Mouse (Mus musculus): Measurements from ENCODE around the gene Magi2. TPM values are rescaled to one million over a fixed set of nuclear protein-coding genes. Genes with fewer than 3 reads are reported as not detected.

Gene Magi2
- polyA plus RNA-seq, 1 experiment from 2014 or later, result 6.5 TPM

DNA sequence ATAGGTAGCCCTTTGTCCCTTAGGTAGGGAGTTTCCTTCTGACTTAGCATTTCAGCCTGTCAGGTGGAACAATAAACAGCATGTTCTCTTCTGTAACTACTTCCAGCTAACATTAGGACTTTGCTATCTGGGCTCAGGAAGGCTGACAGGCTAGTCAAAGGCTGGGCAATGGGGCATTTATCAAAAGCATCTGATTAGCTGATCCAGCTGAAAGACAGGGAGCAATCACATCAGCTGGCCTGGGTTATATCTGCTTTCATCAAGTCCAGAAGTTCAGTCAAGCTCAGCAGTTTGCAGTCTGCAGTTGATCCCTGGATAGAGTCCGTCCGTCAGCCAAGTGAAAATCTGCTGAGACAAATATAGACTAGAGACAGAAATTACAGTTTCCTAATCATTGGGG lies 1094.1 kb downstream of the Magi2 start:
- no peak for DNase-seq (ENCODE audit: low spot score)
- no peaks in the 10 kb centered on the region for H3K36me3 ChIP-seq (replicated peaks)
- no peaks in the 10 kb centered on the region for H3K9me3 ChIP-seq
- 77% methylated on average over 2 of the region's 2 CpGs for WGBS
- H3K27me3 ChIP-seq (replicated peaks; ENCODE audit: low read depth, poor library complexity, severe bottlenecking), result no peaks in the 10 kb centered on the region
- H3K4me3 ChIP-seq, result no peak overlapping the region
- no peak overlapping the region for H3K27ac ChIP-seq (replicated peaks)
- peaks cover 5% of the 10 kb centered on the region; the same call in 1 of the 2 replicates for H3K4me1 ChIP-seq

- Histone ChIP-seq H3K4me3 (no peak overlapping the region), H3K9me3 (no peaks in the 10 kb centered on the region), H3K4me1 (peaks cover 5% of the 10 kb centered on the region; the same call in 1 of the 2 replicates), H3K27ac (replicated peaks) (no peak overlapping the region), H3K36me3 (replicated peaks) (no peaks in the 10 kb centered on the region), H3K27me3 (replicated peaks; ENCODE audit: low read depth, poor library complexity, severe bottlenecking) (no peaks in the 10 kb centered on the region)
- 53% methylated on average over 2 of the region's 2 CpGs for whole genome bisulfite sequencing
- no peak for DNase-seq (ENCODE audit: low spot score)
These were observed 1098.5 kb downstream of the Magi2 start for GRCm38 (mm10) chr5:20325290-20325689.

DNA sequence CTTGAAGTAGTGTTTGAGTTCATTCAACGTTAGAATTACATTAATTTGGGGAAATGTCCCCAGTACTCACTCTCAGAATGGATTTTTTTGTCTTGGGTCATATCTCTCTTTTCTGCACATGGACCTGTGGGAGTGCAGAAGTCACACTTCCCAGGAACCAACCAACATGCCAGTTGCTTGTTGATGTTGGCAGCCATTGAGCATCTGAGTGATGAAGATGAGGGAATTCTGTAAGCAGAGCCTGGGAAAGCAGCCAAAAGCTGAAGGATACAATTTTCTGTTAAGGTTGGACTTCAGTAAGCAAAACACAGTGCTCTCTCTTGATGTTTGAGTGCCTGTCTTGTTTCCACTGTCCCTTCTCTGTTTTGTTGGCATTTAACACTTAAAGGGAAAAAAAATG lies 1102.1 kb downstream of the Magi2 start:
- H3K27ac ChIP-seq (replicated peaks), result no peak overlapping the region
- no peaks in the 10 kb centered on the region for H3K27me3 ChIP-seq (replicated peaks; ENCODE audit: low read depth, poor library complexity, severe bottlenecking)
- no peak overlapping the region for H3K4me3 ChIP-seq
- H3K9me3 ChIP-seq, result no peaks in the 10 kb centered on the region
- no peaks in the 10 kb centered on the region for H3K36me3 ChIP-seq (replicated peaks)
- peaks cover 5% of the 10 kb centered on the region; the same call in 1 of the 2 replicates for H3K4me1 ChIP-seq
- 76% methylated on average over 1 of the region's 1 CpGs for WGBS
- DNase-seq (ENCODE audit: low spot score), result no peak

DNA sequence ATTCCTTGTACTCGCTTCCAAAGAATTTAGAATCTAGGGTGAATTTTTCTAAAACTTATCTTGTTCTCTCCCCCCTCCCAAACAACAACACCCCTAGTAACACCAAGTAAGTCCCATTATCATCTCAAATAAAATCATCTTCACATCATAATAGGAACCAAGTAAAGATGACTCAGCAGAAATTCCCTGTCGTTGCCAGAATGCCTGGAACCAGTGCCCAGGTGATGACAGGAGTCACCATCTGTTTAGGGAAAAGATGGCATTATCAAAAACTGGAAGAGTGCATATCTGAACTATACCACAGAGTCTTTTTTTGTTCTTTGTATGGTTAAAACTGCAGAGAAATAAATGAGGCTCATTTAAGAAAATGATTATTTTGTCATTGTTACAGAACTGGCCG lies 1103.2 kb downstream of the Magi2 start:
- Histone ChIP-seq H3K4me3 (no peak overlapping the region), H3K36me3 (replicated peaks) (no peaks in the 10 kb centered on the region), H3K27me3 (replicated peaks; ENCODE audit: low read depth, poor library complexity, severe bottlenecking) (no peaks in the 10 kb centered on the region), H3K27ac (replicated peaks) (no peak overlapping the region), H3K4me1 (peaks cover 5% of the 10 kb centered on the region; the same call in 1 of the 2 replicates), H3K9me3 (no peaks in the 10 kb centered on the region)
- DNase-seq (ENCODE audit: low spot score), result no peak
- WGBS, result 85% methylated on average over 3 of the region's 3 CpGs

- no peak overlapping the region for H3K27ac ChIP-seq (replicated peaks)
- no peaks in the 10 kb centered on the region for H3K9me3 ChIP-seq
- no peak for DNase-seq (ENCODE audit: low spot score)
- no peaks in the 10 kb centered on the region for H3K36me3 ChIP-seq (replicated peaks)
- H3K4me1 ChIP-seq, result no peaks in the 10 kb centered on the region
- 76% methylated on average over 4 of the region's 4 CpGs for WGBS
- no peaks in the 10 kb centered on the region for H3K27me3 ChIP-seq (replicated peaks; ENCODE audit: low read depth, poor library complexity, severe bottlenecking)
- H3K4me3 ChIP-seq, result no peak overlapping the region
These were observed 1105.7 kb downstream of the Magi2 start for GRCm38 (mm10) chr5:20332574-20332973.

- H3K36me3 ChIP-seq (replicated peaks), result no peaks in the 10 kb centered on the region
- H3K9me3 ChIP-seq, result no peaks in the 10 kb centered on the region
- H3K4me3 ChIP-seq, result no peak overlapping the region
- H3K27ac ChIP-seq (replicated peaks), result no peak overlapping the region
- DNase-seq (ENCODE audit: low spot score), result no peak
- no peaks in the 10 kb centered on the region for H3K27me3 ChIP-seq (replicated peaks; ENCODE audit: low read depth, poor library complexity, severe bottlenecking)
- H3K4me1 ChIP-seq, result no peaks in the 10 kb centered on the region
These were observed 1107.7 kb downstream of the Magi2 start for GRCm38 (mm10) chr5:20334549-20334948.

- H3K36me3 ChIP-seq (replicated peaks), result no peaks in the 10 kb centered on the region
- no peak for DNase-seq (ENCODE audit: low spot score)
- WGBS, result 94% methylated on average over 8 of the region's 8 CpGs
- H3K4me1 ChIP-seq, result no peaks in the 10 kb centered on the region
- no peaks in the 10 kb centered on the region for H3K9me3 ChIP-seq
- no peaks in the 10 kb centered on the region for H3K27me3 ChIP-seq (replicated peaks; ENCODE audit: low read depth, poor library complexity, severe bottlenecking)
- H3K4me3 ChIP-seq, result no peak overlapping the region
- H3K27ac ChIP-seq (replicated peaks), result no peak overlapping the region
These were observed 1126.1 kb downstream of the Magi2 start for GRCm38 (mm10) chr5:20352941-20353340.

- DNase-seq (ENCODE audit: low spot score), result no peak
- Histone ChIP-seq H3K27me3 (replicated peaks; ENCODE audit: low read depth, poor library complexity, severe bottlenecking) (no peaks in the 10 kb centered on the region), H3K4me1 (no peaks in the 10 kb centered on the region), H3K27ac (replicated peaks) (no peak overlapping the region), H3K36me3 (replicated peaks) (no peaks in the 10 kb centered on the region), H3K4me3 (no peak overlapping the region), H3K9me3 (no peaks in the 10 kb centered on the region)
- WGBS, result 71% methylated on average over 5 of the region's 5 CpGs
These were observed 1131.6 kb downstream of the Magi2 start for GRCm38 (mm10) chr5:20358437-20358836.

GRCm38 (mm10) chr5:20359021-20359420 lies 1132.2 kb downstream of the Magi2 start:
- Histone ChIP-seq H3K4me3 (no peak overlapping the region), H3K36me3 (replicated peaks) (no peaks in the 10 kb centered on the region), H3K9me3 (no peaks in the 10 kb centered on the region), H3K4me1 (no peaks in the 10 kb centered on the region), H3K27me3 (replicated peaks; ENCODE audit: low read depth, poor library complexity, severe bottlenecking) (no peaks in the 10 kb centered on the region), H3K27ac (replicated peaks) (no peak overlapping the region)
- 73% methylated on average over 3 of the region's 3 CpGs for WGBS
- no peak for DNase-seq (ENCODE audit: low spot score)

DNA sequence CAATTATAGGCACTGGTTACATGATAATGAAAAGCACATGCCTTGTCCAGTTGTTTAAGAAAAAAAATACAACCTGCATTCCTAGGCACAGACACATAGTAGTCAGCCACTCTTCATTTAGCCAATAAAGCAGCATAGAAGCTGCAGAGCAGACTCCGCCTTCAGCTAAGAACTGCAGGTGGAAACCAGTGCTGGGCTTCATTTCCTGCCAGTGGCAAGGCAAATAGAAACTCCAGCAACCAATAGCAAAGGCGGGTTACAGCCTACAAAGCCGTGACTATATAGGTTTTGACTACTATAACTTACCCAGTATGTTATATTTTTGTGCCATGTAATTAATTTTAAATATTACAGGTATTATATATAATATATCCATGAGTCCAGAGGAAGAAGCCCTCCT lies 1135.3 kb downstream of the Magi2 start:
- no peak overlapping the region for H3K4me3 ChIP-seq
- no peak for DNase-seq (ENCODE audit: low spot score)
- 87% methylated on average over 3 of the region's 3 CpGs for WGBS

DNA sequence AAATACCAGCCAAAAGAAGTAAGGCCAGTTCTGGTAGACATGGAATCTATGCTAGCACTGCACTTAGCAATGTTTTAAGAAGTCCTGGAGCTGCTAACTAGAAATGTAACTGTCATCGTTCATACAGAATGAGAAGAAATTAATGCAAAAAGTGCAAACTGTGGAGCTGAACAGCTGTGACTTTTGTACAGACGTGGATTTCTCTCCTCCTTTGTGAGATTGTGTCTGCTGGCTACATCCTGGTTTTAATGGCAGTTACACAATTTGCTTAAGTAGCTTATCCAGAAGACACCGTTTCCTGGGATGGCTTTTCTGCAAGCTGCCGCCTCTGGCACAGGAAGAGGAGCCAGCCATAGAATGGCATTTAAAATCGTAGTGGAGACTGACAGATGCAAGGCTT lies 1136.4 kb downstream of the Magi2 start:
- H3K36me3 ChIP-seq (replicated peaks), result no peaks in the 10 kb centered on the region
- no peak for DNase-seq (ENCODE audit: low spot score)
- no peak overlapping the region for H3K27ac ChIP-seq (replicated peaks)
- no peaks in the 10 kb centered on the region for H3K9me3 ChIP-seq
- H3K4me3 ChIP-seq, result no peak overlapping the region
- H3K4me1 ChIP-seq, result no peaks in the 10 kb centered on the region
- H3K27me3 ChIP-seq (replicated peaks; ENCODE audit: low read depth, poor library complexity, severe bottlenecking), result no peaks in the 10 kb centered on the region
- WGBS, result 77% methylated on average over 5 of the region's 5 CpGs

More for the DNA sequence above, 1135.3 kb downstream of the Magi2 start:
- no peaks in the 10 kb centered on the region for H3K27me3 ChIP-seq (replicated peaks; ENCODE audit: low read depth, poor library complexity, severe bottlenecking)
- H3K36me3 ChIP-seq (replicated peaks), result no peaks in the 10 kb centered on the region
- no peaks in the 10 kb centered on the region for H3K9me3 ChIP-seq
- H3K4me1 ChIP-seq, result no peaks in the 10 kb centered on the region
- no peak overlapping the region for H3K27ac ChIP-seq (replicated peaks)

DNA sequence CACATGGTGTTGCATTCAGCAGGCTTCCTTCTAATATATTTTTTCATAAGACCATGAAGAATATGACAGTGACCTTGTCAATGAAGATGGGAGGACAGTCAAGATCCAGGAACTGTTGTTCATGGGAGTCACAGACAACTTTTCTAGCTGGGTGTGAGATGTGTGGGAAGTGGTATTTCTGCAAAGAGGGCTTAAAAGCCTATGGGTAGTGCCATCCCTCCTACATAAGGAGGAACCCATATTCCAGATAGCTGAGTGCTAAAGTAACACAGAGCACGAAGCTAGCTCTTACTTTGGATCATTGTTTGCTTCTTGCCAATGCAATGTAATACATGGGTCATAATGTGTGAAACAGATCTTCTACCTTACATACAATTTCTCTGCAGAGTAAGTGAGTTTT lies 1146.8 kb downstream of the Magi2 start:
- no peaks in the 10 kb centered on the region for H3K4me1 ChIP-seq
- H3K27me3 ChIP-seq (replicated peaks; ENCODE audit: low read depth, poor library complexity, severe bottlenecking), result no peaks in the 10 kb centered on the region
- 82% methylated on average over 1 of the region's 1 CpGs for WGBS
- no peaks in the 10 kb centered on the region for H3K36me3 ChIP-seq (replicated peaks)
- H3K27ac ChIP-seq (replicated peaks), result no peak overlapping the region
- DNase-seq (ENCODE audit: low spot score), result no peak
- H3K9me3 ChIP-seq, result no peaks in the 10 kb centered on the region
- H3K4me3 ChIP-seq, result no peak overlapping the region

DNA sequence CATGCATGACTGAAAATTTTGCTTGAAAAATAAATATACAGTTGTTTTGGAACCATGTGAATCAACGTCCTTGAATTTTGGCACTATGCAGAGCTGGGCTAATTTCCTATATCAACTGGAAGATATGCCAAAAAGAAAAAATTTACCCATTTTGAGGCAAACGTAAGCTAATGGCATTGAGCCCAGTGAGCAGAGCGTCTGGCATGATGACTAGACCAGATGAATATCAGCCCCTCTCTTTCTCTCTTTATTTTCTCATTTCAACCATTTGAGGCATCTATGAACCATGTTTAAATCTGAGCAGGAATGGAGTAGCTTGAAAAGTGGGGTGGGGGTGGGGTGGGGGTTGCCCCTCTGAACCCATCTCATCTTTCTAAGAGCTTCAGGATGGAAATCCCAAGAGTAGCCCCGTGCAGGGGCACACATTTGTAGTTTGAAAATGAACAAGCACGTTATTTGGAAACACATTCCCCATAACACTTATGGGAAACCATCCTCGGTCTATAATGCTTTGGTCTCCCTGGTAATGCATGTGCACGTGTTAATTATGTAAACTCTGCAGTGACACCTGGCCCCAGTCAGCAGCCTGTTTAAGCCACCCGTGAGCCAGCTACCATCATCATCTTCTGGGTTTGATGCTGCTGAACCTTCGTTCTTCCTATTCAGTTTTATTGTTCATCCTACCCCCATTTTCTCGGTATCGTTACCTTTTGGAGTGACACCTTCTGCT lies 1151.4 kb downstream of the Magi2 start:
- H3K4me3 ChIP-seq, result no peak overlapping the region
- no peaks in the 10 kb centered on the region for H3K9me3 ChIP-seq
- H3K27me3 ChIP-seq (replicated peaks; ENCODE audit: low read depth, poor library complexity, severe bottlenecking), result no peaks in the 10 kb centered on the region
- WGBS, result 85% methylated on average over 11 of the region's 11 CpGs
- DNase-seq (ENCODE audit: low spot score), result no peak
- H3K36me3 ChIP-seq (replicated peaks), result no peaks in the 10 kb centered on the region
- no peaks in the 10 kb centered on the region for H3K4me1 ChIP-seq
- no peak overlapping the region for H3K27ac ChIP-seq (replicated peaks)

Measured in embryonic facial prominence, embryonic 10.5 days (tissue).